Mouse (Mus musculus) forelimb bud, embryonic 11.5 days (tissue): Measurements from ENCODE around the gene Tyk2.

Experiments used
- DNase-seq: peaks from one replicate; pipeline ENCODE4 v3.0.0-alpha.2; 2012; ENCODE audit warnings: low read depth, low spot score

Tyk2 gene

GRCm38 (mm10) chr9:21131059-21131956, at the start of gene Tyk2:
Gene Tyk2, minus strand, starts transcription at chr9:21131243.
- peak; percentile 98 for DNase-seq

GRCm38 (mm10) chr9:21180841-21181240, 49.8 kb upstream of the Tyk2 start:
- no peak for DNase-seq

DNA sequence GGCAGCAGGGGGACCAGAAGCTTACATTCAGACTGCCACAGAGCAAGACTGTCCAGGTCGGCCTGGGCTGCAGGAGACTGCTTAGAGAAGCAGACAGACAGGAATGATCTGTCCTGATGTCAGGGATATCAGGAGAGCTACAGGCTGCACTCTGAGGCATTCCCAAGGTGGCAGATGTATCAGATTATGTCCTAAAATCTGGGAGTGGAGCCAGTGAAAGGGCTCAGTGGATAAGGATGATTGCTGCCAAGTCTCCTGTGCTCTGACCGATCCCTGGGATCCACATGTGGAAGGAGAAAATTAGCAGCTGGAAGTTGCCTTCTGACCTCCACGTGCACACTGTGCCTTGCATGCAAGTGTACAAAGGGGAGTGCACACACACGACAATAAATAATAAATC, 49.4 kb upstream of the Tyk2 start:
- no peak for DNase-seq

- DNase-seq = no peak
These were observed 41.3 kb upstream of the Tyk2 start for GRCm38 (mm10) chr9:21172364-21172763.

GRCm38 (mm10) chr9:21169157-21169556, 38.1 kb upstream of the Tyk2 start:
- DNase-seq = no peak

DNA sequence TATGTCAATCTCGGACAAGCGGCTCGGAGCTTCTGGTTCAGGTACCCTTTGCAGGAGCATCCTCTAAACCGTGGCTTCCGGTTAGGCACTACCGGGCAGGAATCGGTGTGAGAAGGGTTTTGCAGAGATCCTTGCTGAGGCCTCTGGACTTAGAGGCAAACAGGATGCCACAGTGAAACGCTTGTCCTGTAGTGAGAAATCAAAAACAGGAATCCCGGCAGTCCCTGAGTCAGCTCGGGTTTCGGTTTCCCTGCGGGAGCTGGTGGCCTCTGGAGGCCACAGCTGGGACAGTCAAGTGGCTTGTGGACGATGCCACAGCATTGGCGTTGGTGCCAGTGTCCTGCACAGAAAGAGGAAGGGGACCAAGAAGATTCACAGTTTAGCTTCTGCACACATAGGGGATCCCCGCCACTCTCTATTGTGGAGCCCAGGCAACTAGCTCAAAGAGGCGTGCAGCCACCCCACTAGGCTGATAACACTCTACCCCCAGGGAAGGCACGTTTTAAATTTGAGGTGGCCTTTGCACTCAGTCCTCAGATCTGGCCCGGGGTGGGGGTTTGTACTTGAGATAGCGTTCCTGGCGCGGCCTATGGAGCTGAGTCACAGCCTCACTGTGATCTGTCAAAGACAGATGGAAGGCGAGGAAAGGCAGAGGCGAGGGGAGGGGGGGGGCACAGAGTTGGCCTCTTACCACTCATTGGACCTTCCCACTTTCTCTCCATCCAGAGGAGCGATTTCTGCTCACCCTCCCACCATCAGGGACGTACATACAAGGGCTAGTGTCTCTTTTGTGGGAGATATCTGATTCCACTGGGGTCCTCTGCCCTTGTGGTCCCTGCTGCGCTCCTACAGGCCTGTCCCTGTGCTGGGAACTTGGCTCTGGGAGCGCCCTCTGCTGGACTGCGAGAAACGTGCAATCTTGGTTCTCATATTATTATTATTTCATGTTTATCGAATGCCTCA, 37.4 kb upstream of the Tyk2 start:
- peak; percentile 82 for DNase-seq

GRCm38 (mm10) chr9:21167140-21168097, 36.4 kb upstream of the Tyk2 start:
- DNase-seq = no peak

- no peak for DNase-seq
These were observed 35.5 kb upstream of the Tyk2 start for GRCm38 (mm10) chr9:21166516-21166915.

DNA sequence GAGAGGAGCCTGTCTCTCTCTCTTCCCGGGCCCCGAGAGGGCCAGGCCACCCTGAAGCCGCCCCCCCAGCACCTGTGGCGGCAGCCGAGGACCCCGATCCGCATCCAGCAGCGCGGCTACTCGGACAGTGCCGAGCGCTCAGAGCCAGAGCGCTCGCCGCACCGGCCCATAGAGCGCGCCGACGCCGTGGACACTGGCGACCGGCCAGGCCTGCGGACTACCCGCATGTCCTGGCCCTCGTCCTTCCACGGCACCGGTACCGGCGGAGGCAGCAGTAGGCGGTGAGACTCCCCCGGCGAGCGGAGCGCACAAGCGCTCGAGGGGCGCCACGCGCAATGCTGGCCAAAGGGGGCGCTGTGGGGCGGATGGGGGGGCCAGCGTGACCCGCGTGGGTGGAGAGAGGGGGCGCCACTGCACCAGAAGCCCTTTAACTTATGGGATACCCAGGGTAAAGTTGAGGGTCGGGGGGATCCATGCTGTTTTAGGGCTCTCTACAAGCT, 35.0 kb upstream of the Tyk2 start:
- no peak for DNase-seq

DNA sequence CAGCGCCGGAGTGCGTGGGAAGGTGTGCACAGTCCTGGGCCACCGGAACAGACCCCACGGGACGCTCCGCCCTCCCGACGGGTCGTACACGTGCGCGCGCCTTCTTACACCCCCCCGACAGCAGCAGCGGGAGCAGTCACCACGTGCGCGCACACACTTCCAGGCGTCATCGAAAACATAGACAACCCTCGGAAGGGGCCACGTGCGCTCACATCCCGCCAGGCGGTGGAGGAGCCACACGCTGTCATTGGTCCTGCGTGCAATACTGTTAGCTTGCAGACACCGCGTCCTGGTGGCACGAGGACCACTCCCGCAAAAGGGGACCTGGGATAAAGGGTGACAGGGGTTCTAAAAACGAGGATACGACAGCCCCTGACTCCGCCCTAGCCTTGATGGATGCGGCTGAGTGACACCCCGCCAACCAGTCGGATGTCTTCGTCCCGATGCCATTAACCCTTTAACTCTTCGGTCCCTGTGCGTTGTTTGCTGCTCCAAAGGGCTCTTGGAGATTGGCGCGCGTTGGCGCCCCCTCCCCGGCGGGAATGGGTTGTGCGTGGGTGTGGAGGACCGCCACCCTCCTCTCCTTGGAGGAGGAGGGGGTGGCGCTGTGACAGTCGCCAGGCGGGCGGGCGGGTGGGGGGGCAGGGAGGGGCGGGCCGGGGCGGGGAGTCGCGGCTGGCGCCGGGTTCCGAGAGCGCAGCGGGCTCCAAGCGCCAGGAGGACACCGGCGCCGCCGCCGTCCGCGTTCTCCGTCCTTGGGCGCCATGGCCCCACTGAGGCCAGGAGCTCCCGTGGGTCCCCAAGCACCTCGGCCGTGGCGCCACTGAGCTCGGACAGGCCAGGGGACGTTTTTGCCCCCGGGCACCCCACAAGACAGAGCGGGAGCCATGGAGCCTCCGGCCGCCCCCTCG, 34.3 kb upstream of the Tyk2 start, which contains the start of gene Pde4a:
Pde4a (plus strand) TSS at position 674 of the 911 bp plus-strand sequence.
- DNase-seq = no peak

GRCm38 (mm10) chr9:21164072-21164471, 33.0 kb upstream of the Tyk2 start:
- no peak for DNase-seq

GRCm38 (mm10) chr9:21163086-21164050, 32.3 kb upstream of the Tyk2 start:
- DNase-seq = no peak

DNA sequence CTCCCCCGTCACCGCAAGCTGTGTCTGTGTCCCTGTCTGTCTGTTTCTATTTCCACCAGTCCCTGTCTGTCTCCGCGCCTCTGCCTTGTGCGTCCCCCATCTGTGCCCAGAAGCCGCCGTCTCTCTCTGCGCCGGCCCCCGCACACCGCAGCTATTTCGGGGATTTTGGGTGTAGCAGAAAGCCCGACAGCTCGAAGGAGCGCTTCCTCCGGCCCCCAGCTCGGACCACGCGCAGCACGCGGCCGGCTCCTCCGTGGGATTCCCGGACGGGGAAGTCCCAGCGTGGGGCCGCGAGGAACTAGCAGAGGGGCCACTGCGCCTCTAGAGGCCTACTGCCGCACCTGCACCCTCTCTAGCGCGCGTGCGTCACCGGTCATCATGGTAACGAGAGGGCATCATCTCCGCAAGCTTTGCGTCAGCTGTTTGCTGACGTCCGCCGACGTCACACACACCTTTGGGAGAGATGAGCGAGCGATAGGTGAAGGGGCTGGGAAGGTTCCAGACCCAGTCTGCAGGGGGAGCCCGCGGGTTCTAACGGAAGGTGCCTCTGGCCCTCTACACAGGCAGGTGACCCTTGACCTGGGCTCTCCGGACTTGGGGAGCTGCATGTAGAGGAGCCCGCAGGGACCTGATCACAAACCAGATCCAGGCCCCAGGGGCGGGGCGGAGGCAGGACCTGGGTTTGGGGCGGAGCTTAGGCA, 30.3 kb upstream of the Tyk2 start:
- DNase-seq = peak; percentile 86

GRCm38 (mm10) chr9:21154787-21155186, 23.7 kb upstream of the Tyk2 start:
- DNase-seq = no peak

- no peak for DNase-seq
These were observed 22.8 kb upstream of the Tyk2 start for GRCm38 (mm10) chr9:21153833-21154232.

DNA sequence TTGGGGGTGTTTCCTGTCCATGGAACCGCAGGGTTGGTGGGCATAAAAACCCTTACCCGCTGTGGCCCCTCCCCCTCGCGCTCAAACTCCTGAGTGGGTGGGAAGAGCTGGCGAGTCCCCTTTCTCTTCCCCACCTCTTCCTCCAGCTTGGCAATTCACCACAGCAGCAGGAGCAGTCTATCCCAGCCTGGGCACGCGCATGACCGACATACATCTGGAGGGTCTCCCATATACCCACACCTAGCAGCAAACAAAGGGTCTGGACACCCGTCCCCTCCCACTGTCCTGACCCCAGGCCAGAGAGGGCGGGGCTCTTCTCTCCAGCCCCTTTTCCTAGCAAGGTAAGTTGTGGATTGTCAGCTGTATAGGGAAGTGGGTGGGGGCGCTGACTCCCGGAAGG, 22.3 kb upstream of the Tyk2 start:
- DNase-seq = no peak

DNA sequence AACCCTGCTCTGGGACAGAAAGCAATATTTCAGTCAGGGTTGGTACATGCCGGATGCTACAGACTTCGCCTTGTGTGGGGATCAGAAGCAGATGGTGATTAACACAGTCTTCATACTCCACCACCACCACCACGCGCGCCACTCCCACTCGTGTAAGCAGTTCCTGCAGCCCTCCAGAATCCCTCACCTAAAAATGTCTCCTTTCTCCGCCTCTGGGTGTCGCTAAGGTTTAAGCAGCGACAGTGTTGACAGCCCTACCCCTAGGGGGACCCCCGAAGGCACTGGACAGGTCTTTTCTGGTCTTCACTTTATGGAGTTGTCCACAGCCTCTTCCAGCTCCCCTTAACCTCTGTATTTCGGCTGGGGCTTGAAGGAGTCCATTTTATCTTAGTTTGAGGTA, 21.7 kb upstream of the Tyk2 start:
- DNase-seq = no peak
